Mouse (Mus musculus) fat pad, adult 2 months (tissue): ENCODE measurements around the gene Snx29.
"Not testable (repeated sequence)": the region's sequence is repeated elsewhere in the genome, so short reads cannot be mapped to it uniquely, and the experiment has no call there.

ENCODE experiments used
- DNase-seq: peaks from one replicate; pipeline ENCODE4 v3.0.0-alpha.2; 2011; ENCODE audit warnings: low read depth, low spot score; ENCODE audit errors: extremely low read depth

Snx29 gene

DNA sequence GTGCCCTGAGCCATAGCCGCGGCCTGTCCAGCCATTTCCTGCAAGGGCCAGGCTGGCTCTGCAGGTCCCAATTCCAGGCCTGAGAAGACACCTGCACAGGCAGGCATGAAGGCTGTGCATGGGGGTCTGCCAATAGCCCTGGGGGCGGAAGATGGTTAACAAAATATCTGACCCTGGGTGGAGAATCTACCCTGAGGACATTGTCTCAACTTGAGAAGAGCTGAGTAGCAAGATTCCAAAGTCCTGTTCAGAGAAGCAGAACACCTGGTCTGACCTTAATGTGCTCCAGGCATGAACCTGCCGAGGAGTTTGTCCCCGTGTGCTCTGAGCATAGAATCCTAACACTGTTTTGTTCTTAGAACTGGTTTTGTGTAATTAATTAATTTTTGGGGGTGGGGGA, 83.5 kb downstream of the Snx29 start:
- DNase-seq = no peak

DNA sequence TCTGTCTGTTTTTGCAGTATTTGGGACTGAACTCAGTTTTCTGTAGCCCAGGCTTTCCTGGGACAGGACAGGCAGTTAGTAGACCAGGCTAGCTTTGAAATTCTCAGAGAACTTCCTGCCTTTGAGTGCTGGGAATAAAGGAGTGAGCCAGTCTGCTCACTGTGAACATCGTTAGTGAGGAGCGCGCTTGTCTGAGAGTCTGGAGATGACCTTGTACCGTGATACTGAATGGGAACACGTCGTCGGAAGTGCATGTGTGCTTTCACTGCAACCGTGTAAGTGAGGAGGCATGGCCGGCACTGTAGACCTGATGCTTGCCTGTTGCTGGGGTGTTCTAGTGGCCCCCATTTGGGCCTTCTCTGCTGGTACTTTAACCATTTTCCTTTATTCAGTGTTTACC, 83.9 kb downstream of the Snx29 start:
- no peak for DNase-seq

- DNase-seq = peak; percentile 68
Measured at GRCm38 (mm10) chr16:11407932-11408620, 85.4 kb downstream of the Snx29 start.

DNA sequence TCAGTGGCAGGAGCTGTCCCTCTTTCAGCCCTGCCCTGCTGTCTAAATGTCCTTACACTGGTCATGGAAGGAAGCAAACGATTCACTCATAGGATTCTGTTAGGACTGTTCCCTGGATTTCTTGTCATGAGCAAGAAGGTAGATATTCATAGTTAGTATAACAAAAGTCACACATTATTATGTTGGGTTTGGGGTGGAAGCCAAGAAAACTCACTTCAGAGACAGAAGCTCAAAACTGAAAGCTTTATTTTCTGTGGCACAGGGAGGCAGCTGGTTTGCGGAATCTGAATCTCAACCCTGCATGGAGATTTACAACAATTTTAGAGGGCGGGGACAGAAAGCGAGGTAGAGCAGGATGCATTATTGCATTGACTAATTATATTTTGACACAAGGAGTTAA, 86.0 kb downstream of the Snx29 start:
- DNase-seq = no peak

DNA sequence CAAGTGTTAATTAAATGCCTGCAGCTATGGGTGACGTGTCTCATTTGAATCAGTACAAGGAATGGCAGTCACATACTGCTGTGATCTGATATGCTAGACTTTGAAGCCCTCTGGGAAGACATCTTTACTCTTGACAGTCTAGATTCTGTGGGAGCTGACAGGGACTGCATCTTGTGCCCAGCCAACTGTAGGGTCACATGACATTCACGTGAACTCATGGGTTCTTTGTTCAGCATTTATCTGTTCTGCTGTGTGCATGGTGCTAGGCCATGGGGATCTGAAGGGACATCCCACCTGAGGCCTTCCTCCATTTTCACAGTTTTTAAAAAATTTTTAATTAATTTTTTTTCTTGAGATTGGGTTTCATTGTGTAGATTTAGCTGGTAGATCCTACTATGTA, 91.9 kb downstream of the Snx29 start:
- DNase-seq = no peak

- no peak for DNase-seq
Measured at GRCm38 (mm10) chr16:11418183-11418588, 95.5 kb downstream of the Snx29 start.

GRCm38 (mm10) chr16:11420311-11421080, 97.8 kb downstream of the Snx29 start:
- DNase-seq = no peak

- no peak for DNase-seq
Measured at GRCm38 (mm10) chr16:11422165-11422564, 99.5 kb downstream of the Snx29 start.

DNA sequence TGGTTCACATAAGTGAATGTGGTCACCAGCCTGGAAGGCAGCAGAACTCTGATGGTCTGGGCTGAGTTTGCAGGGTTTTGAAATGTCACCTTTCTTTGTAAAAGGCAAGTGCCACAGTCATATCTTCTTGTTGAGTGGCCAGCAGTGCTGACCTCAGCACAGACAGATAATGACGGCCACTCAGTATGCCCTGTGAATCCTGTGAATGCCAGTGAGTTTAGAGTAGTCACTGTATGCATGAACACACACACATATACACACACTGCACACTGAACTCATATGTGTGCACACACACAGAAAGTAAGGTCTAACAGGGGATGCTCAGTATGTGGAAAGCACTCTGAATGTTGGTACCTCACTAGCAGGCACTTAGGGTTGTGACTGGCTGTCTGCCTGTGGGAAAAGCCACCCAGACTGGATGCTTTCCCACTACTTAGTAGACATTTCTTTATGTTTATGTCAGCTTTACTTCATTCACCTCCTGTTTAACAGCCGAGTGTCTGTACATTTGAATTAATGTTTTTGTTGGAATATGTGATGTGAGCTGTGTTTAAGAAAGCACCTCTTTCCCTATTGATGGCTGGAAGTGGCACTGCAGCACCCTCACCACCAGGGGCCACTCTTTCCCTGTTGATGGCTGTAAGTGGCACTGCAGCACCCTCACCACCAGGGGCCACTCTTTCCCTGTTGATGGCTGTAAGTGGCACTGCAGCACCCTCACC, 100.3 kb downstream of the Snx29 start:
- no peak for DNase-seq

GRCm38 (mm10) chr16:11423611-11424297, 101.0 kb downstream of the Snx29 start:
- DNase-seq = not testable (repeated sequence)

- DNase-seq = no peak
Measured at GRCm38 (mm10) chr16:11424568-11425145, 101.9 kb downstream of the Snx29 start.

GRCm38 (mm10) chr16:11425279-11425678, 102.6 kb downstream of the Snx29 start:
- DNase-seq = no peak

DNA sequence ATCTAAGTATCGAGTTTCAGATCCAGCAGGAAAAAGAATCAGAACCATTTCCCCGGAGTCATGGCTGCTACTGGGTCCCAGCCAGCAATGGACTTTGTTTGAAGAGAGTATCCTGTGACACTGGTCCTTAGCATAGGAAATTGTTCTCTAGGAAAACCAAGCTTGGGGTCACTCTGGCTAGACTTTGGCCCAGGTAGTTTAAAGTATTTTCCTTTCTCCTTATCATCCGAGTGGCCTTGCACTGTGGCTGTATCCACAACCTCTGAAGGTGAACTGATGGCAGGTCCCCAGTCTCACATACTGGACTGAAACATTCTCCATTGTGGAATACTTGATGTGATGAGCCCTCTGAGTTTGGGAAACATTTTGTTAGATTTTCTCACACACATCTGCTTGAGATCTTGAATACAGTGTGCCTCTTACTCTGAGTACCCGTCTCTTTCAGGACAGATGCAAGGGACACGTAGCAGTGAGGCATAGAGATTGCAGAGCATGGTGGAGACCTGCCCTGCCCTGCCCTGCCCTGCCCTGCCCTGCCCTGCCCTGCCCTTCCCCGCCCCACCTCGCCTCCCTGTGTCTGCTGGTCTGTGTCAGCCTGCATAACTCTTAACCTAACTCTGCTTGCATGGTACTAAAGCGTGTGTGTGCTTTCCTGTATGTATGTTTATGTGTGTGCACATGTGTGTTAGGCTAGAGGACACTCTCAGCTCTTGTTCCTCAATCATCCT, 104.3 kb downstream of the Snx29 start:
- no peak for DNase-seq

GRCm38 (mm10) chr16:11429784-11430183, 107.1 kb downstream of the Snx29 start:
- DNase-seq = no peak

DNA sequence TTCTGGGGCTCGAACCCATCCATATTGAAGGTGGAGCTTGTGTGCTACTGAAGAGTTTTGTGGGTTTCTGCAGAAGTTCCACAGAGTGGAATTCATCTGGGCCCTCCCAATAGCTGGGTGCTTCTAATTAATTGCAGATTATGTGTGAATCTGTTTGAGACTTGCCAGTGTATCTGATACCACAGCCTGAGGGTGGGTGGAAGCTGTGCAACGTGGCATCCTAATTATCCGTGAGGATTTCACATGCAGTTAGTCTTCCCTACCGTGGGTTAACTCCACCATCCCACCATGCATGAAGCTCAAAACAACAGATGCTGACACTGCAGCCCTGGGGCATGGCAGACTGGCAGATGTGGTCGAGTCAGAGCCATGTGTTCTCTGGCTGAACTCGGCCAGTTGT, 107.8 kb downstream of the Snx29 start:
- DNase-seq = no peak

DNA sequence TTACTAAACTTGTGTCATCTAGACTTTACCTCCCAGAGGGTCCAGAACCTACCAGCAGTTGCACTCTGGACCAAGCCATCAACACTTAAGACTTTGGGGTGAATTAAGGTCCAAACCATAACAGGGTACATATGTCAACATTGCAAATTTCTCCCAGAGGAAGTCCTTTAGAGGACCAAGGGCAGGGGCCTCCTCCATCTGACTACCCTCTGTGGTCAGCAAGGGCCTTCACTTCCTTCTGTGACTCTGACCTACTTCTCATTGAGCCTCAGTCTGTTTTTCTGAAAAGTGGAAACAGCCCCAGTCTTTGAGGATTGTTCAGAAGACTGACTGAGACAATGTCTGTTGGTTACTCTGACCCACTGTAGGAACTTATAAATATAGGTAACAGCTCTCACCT, 111.1 kb downstream of the Snx29 start:
- no peak for DNase-seq

- DNase-seq = no peak
Measured at GRCm38 (mm10) chr16:11437641-11438040, 114.9 kb downstream of the Snx29 start.

DNA sequence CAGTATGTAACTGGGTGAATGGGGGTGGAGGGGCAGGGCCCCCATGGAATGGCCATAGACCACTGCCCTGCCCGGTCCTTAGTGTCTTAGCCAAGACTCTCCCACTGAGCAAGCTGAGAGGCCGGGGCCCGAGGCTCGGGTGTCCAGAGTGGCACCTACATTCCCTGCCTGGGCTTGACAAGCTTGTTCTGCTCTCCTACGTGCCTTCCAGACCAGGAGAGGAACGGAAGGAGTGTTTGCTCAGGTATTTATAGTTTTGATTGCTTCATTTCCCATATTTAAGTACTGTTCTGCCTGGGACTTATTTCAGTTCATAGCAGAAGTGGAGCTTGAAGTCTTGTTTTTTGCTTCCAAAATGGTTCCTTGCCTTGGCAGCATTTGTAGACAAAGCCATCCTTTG, 116.7 kb downstream of the Snx29 start:
- no peak for DNase-seq

DNA sequence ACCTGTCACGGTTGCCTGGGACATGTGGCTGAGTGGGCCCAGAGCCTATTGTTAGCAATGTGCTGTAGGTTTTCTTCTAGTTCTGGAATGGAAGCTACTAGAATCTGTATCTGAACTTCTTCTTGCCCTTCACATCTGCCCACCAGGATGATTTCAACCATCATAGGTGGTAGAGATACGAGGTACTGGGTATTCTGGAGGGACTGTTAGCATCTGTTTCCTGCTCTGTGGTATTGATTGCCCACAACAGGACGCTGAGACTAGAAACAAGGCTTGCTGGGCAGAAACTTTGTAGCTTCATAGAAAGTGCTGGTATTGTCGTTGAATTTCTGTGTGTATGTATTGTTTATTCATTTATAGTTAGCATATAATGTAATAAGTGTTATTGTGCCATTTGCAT, 118.9 kb downstream of the Snx29 start:
- no peak for DNase-seq

- DNase-seq = no peak
Measured at GRCm38 (mm10) chr16:11442534-11442933, 119.8 kb downstream of the Snx29 start.
